Mouse (Mus musculus): ENCODE measurements around the gene Ncbp2.

Gene Ncbp2

DNA sequence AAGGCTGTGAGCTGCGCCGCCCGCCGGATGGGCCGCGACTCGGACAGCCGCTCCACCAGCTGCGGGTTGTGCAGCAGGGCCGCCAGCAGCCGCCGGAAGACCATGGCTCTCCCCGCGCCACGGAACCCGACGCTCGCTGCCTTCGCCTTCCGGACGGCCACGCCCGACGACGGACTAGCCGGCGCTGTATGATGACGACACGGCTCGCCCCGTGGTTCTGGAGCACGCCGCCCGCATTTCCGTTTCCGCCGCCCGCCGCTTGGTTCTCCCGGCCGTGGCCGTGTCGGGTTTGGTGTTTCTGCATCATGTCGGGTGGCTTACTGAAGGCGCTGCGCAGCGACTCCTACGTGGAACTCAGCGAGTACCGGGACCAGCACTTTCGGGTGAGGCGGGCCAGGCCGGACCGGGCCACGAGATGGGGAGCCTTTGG lies at the start of gene Ncbp2, which contains the start of gene 0610012G03Rik:
Ncbp2 (plus strand) TSS at position 169 of the 430 bp plus-strand sequence.
0610012G03Rik (minus strand) TSS at position 150 of the 430 bp plus-strand sequence.
- in situ Hi-C loops (cut with MseI, MboI): no loop called here

- in situ Hi-C loops (cut with MseI, MboI): no loop called here
Measured at GRCm38 (mm10) chr16:31898546-31899326, 49.6 kb upstream of the Ncbp2 start.

DNA sequence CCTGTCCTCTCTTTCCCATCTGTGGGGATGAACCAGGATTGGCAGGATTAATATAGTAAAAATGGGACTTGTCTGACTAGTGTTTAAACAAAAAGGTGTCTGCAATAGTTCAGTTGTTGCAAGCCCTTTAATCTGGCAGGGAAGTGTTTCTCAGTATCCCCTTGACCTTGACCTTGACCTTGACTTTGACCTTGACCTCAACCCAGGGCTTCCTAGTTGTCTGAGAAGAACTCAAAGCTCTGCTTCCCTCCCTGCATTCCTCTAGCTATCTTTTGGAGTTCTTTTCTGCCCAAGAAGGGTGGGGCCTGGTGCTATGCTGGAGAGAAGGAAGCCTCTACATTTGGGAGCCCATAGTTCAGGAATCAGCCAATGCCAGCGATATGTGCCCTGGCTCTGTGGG lies 46.4 kb upstream of the Ncbp2 start:
- in situ Hi-C loops (cut with MseI, MboI): no loop called here

DNA sequence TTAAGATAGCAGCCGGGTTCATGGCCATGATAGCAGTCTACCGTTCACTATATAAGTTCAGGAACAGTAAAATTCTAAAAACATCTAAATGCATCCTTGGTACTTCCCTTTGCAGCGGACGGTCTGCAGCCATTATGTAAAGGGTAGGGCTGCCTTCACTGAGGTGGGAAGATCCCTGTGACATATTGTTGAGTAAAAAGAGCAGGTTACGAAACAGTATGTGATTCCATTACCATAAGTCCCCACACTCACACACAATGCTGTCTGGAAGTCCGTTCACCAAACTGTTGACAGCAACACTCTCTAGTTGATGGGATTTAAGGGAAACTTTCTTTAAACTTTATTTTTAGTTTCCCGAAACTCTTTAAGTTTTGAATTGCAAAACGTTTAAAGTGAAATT lies 45.1 kb upstream of the Ncbp2 start:
- in situ Hi-C loops (cut with MseI, MboI): no loop called here

GRCm38 (mm10) chr16:31905331-31905730 lies 43.0 kb upstream of the Ncbp2 start:
- in situ Hi-C loops (cut with MseI, MboI): no loop called here

DNA sequence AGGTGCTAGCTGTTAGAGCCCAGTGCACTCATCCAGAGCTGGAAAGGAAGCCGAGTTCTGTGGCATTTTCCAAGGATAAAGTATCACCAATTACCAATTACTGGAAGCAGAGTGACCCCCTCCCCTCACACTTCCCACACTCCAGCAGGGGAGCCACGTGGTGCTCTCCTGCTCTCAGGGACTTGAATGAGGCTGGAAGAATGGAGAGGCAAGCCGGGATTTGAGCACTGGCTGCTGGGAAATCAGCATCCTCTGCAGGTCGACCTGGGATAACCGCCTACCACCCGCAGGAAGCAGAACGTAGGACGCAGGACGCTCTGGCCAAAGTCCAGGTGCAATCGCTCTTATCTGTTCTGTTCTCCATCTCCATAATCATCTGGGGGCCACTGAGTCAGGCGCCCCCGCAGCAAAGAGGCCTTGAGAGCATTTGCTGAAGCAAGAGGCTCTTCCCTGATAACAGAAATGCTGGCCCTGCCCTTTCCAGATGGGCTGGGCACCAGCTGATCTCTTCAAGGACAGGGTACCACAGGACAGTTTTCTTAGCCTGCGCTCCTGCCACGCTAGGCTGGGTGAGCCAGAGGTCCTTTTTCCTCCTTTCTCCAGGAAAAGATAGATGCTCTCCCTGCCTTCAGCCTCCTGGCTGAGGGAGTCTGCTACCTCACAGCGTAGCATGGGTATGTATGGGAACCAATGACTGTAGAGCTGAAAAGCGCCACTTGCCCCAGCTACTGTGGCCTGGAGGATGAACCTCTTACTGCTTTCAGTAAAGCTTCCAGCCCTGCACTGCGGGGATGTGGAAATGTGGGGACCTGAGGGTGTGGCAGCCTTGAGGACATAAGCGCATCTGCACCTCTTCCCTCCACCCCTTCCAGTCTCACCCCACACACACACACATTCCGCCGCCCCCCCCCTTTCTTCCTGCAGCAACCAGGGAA lies 42.2 kb upstream of the Ncbp2 start:
- in situ Hi-C loops (cut with MseI, MboI): no loop called here

DNA sequence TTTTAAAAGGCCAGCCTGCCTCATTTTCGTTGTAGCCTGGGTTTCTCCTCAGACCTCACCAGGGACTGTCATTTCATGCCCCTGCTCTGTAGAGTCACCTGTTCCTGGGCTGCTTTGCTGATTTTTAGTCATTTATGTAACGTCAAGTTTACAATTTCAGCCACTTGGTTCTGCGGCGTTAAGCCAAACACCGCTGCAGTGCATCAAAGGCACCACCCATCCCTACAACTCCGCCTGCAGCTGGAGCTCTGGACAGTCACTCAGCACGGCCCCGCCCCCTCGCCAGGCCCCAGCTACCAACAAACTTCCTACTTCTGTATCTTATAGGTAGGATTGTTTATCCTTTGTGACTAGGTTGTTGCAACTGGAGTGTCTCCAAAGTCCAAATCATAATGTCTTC lies 41.4 kb upstream of the Ncbp2 start:
- in situ Hi-C loops (cut with MseI, MboI): no loop called here

- in situ Hi-C loops (cut with MseI, MboI): no loop called here
Measured at GRCm38 (mm10) chr16:31908959-31909358, 39.4 kb upstream of the Ncbp2 start.

DNA sequence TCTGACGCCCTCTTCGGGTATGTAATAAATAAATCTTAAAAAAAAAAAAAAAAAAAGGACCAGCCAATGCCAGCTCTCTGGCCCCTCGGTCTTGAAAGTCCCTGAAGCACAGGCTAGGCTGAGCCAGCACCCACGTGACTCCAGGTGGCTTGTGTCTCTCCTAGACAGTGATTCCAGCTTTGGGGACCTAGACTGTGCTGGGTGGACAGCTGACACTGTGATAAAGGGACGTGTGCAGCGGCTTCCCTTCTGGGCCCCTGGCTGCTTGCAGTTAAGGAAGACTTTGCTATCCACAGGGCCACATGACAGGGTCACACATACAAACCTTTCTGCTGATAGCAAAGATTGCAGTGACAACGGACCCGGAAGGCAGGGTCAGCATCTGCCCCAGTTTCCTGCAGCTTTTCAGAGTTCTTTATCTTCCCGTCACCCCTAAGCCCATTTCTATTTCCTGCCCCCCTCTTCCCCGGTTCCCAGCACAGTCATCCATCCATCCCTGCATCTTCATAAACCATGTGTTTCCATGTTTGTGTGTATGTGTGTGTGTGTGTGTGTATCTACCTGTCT lies 37.9 kb upstream of the Ncbp2 start:
- in situ Hi-C loops (cut with MseI, MboI): no loop called here

- in situ Hi-C loops (cut with MseI, MboI): loop anchor here (5.0 kb wide), 1 partner anchor 40 kb away; the partner anchor contains the start of gene Meltf (in 2 of the 2)
Measured at GRCm38 (mm10) chr16:31917776-31918175, 30.5 kb upstream of the Ncbp2 start.

- in situ Hi-C loops (cut with MseI, MboI): loop anchor here (5.0 kb wide), 1 partner anchor 41 kb away; the partner anchor contains the start of gene Meltf (in 2 of the 2)
Measured at GRCm38 (mm10) chr16:31918248-31918724, 30.0 kb upstream of the Ncbp2 start.

DNA sequence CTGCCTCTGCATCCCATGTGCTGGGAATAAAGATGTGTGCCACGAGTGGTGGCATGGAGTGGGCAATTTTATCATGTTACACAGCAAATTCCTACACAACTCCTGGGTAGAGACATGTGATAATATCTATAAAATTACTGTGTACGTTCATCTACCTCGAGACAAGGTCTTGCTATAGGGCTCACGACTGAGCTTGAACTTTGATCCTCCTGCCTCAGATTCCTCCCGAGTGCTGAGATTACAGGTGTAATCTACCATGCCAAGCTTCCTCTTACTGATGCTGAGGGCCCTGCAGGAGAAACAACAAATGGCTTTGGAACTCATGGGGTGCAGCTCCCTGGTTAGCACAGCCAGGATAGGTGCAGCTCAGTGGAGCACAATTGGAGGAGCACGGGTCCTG lies 23.9 kb upstream of the Ncbp2 start:
- in situ Hi-C loops (cut with MseI, MboI): no loop called here

GRCm38 (mm10) chr16:31926091-31926490 lies 22.2 kb upstream of the Ncbp2 start:
- in situ Hi-C loops (cut with MseI, MboI): no loop called here

GRCm38 (mm10) chr16:31926547-31927182 lies 21.6 kb upstream of the Ncbp2 start:
- in situ Hi-C loops (cut with MseI, MboI): no loop called here

DNA sequence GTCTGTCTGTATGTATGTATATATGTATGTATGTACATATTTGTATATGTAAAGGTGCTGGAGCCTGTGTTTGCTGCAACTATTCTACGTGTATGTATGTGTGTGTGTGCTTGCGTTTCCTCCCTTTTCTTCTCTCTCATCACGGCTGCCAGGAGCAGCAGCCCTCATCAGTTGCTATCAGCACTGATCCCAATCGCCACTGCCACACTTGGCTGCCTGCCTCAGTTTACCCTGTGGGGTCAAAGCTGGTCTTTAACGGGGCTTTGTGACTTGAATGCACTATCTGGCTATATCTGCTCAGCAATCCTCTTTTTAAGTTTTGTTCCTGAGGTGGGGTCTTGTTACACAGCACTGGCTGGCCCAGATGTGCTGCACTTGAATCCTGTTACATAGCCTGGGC lies 20.9 kb upstream of the Ncbp2 start:
- in situ Hi-C loops (cut with MseI, MboI): no loop called here

GRCm38 (mm10) chr16:31931330-31931729 lies 17.0 kb upstream of the Ncbp2 start:
- in situ Hi-C loops (cut with MseI, MboI): no loop called here

DNA sequence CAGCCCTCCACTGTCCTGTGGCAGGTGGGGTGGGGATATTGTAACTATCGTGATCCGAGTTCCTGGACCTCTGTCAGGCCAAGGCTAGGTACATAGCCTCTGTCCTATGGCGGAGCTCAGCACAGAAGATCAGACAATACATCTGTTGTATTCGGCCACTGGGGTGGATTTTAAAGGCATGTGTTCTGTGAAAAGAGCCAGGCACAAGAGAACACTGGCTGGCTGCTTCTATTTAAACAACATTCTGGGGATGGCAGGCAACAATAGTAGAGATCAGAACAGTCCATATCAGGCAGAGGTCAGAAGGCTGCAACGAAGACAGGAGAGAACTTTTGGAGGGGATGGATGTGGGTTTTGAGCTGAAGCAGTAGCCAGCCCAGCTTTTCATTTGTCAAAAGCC lies 16.1 kb upstream of the Ncbp2 start:
- in situ Hi-C loops (cut with MseI, MboI): no loop called here

- in situ Hi-C loops (cut with MseI, MboI): no loop called here
Measured at GRCm38 (mm10) chr16:31932840-31933697, 15.2 kb upstream of the Ncbp2 start.

GRCm38 (mm10) chr16:31933751-31934549 lies 14.4 kb upstream of the Ncbp2 start, which contains the start of gene Pigz:
TSS of gene Pigz (plus strand) at chr16:31933851.
- in situ Hi-C loops (cut with MseI, MboI): no loop called here
